Mouse (Mus musculus) CH12.LX (cell line): Measurements from ENCODE around the gene Fbxo42. TPM values are rescaled to one million over a fixed set of nuclear protein-coding genes. Genes with fewer than 3 reads are reported as not detected.

Experiments used
- DNase-seq: peaks from one replicate; pipeline ENCODE4 v3.0.0-alpha.2; 2013; ENCODE audit errors: extremely low read depth
- H3K27ac ChIP-seq: 2 replicates; pipeline ENCODE4 v1.5.1; 2012; ENCODE audit warnings: low read depth, mild to moderate bottlenecking, control low read depth, moderate library complexity; ENCODE audit not compliant: insufficient read depth
- H3K27me3 ChIP-seq: replicated peaks from 2 replicates; pipeline ENCODE3; 2012; ENCODE audit warnings: inconsistent platforms
- H3K36me3 ChIP-seq, 2 experiments: replicated peaks in 1 of 2; 2 replicates each; pipeline versions ENCODE3 to v1.6.1; 2012; ENCODE audit warnings: inconsistent platforms in 1 of 2, low read length in 1 of 2, mild to moderate bottlenecking in 1 of 2, mixed read lengths in 1 of 2, moderate library complexity in 1 of 2; ENCODE audit not compliant: control insufficient read depth in 1 of 2, insufficient read depth in 1 of 2
- H3K4me1 ChIP-seq, 2 experiments: 2 replicates each; pipeline ENCODE4 v1.6.1; 2012; ENCODE audit warnings: inconsistent platforms in 1 of 2, moderate library complexity in 1 of 2; ENCODE audit not compliant: insufficient read depth in 2 of 2, control insufficient read depth in 1 of 2
- H3K4me2 ChIP-seq: 2 replicates; pipeline ENCODE4 v1.6.1; 2012; ENCODE audit warnings: low read depth, mild to moderate bottlenecking, control low read depth; ENCODE audit not compliant: poor library complexity, insufficient read depth, severe bottlenecking
- H3K4me3 ChIP-seq, 3 experiments: fragments of 150-350 bp in 1 of 3; sonication (generic) in 1 of 3; replicated peaks in 1 of 3; 2 replicates each; pipeline versions ENCODE3 to v1.5.1; 2011 to 2012; ENCODE audit warnings: low read depth in 2 of 3, low read length in 2 of 3, mild to moderate bottlenecking in 2 of 3, moderate library complexity in 2 of 3, control low read depth in 1 of 3, improper control_type of control experiment in 1 of 3, inconsistent platforms in 1 of 3, mixed read lengths in 1 of 3; ENCODE audit not compliant: poor library complexity in 1 of 3
- H3K79me2 ChIP-seq: replicated peaks from 2 replicates; pipeline ENCODE4 v1.6.1; 2012; ENCODE audit warnings: mild to moderate bottlenecking, moderate library complexity; ENCODE audit not compliant: control insufficient read depth, poor library complexity, insufficient read depth, severe bottlenecking; ENCODE audit errors: extremely low read depth
- H3K9ac ChIP-seq: 2 replicates; pipeline ENCODE4 v1.6.1; 2012; ENCODE audit warnings: low read depth, mild to moderate bottlenecking, control low read depth, moderate library complexity; ENCODE audit not compliant: insufficient read depth
- H3K9me3 ChIP-seq: replicated peaks from 2 replicates; pipeline ENCODE3; 2012; ENCODE audit warnings: low read length, inconsistent platforms, mixed read lengths
- BHLHE40 ChIP-seq: IDR thresholded peaks from 2 replicates; pipeline ENCODE4 v1.6.1; 2011; ENCODE audit warnings: mild to moderate bottlenecking, low read depth, low read length, improper control_type of control experiment
- EP300 ChIP-seq: IDR thresholded peaks from 2 replicates; pipeline ENCODE4 v1.6.1; 2011; ENCODE audit warnings: low read length, improper control_type of control experiment
- ETS1 ChIP-seq: conservative IDR thresholded peaks from 2 replicates; pipeline ENCODE4 v1.6.1; 2012; ENCODE audit warnings: low read depth, mild to moderate bottlenecking, inconsistent platforms, low read length, improper control_type of control experiment, moderate library complexity
- GABPA ChIP-seq: IDR thresholded peaks from 2 replicates; pipeline ENCODE4 v1.6.1; 2012; ENCODE audit warnings: low read depth, low read length, improper control_type of control experiment, inconsistent platforms; ENCODE audit not compliant: insufficient replicate concordance
- KAT2A ChIP-seq: IDR thresholded peaks from 2 replicates; pipeline ENCODE4 v1.6.1; 2012; ENCODE audit warnings: low read length, improper control_type of control experiment, inconsistent platforms; ENCODE audit not compliant: insufficient replicate concordance
- MAX ChIP-seq: IDR thresholded peaks from 2 replicates; pipeline ENCODE4 v1.6.1; 2011; ENCODE audit warnings: low read length, improper control_type of control experiment
- MEF2A ChIP-seq: IDR thresholded peaks from 2 replicates; pipeline ENCODE4 v1.6.1; 2014; ENCODE audit warnings: low read depth, mild to moderate bottlenecking, inconsistent platforms, low read length, improper control_type of control experiment, borderline replicate concordance
- NELFE ChIP-seq: IDR thresholded peaks from 2 replicates; pipeline ENCODE4 v1.6.1; 2011; ENCODE audit warnings: low read depth, low read length, improper control_type of control experiment
- PAX5 ChIP-seq: IDR thresholded peaks from 2 replicates; pipeline ENCODE4 v1.6.1; 2012; ENCODE audit warnings: low read length, inconsistent platforms, mixed read lengths
- RAD21 ChIP-seq: IDR thresholded peaks from 2 replicates; pipeline ENCODE4 v1.6.1; 2011; ENCODE audit warnings: low read depth, mild to moderate bottlenecking, low read length, improper control_type of control experiment, moderate library complexity
- SIN3A ChIP-seq: IDR thresholded peaks from 2 replicates; pipeline ENCODE4 v1.6.1; 2012; ENCODE audit warnings: low read length, improper control_type of control experiment, inconsistent platforms
- TBP ChIP-seq: conservative IDR thresholded peaks from 2 replicates; pipeline ENCODE4 v1.6.1; 2011; ENCODE audit warnings: low read depth, low read length, improper control_type of control experiment
- UBTF ChIP-seq: IDR thresholded peaks from 2 replicates; pipeline ENCODE4 v1.6.1; 2012; ENCODE audit warnings: low read depth, mild to moderate bottlenecking, inconsistent platforms, low read length, improper control_type of control experiment, moderate library complexity
- USF1 ChIP-seq: IDR thresholded peaks from 2 replicates; pipeline ENCODE4 v1.6.1; 2014; ENCODE audit warnings: low read depth, mild to moderate bottlenecking, inconsistent platforms, low read length, improper control_type of control experiment
- USF2 ChIP-seq: conservative IDR thresholded peaks from 2 replicates; pipeline ENCODE4 v1.6.1; 2011; ENCODE audit warnings: low read depth, low read length, improper control_type of control experiment
- ZKSCAN1 ChIP-seq: IDR thresholded peaks from 2 replicates; pipeline ENCODE4 v1.6.1; 2012; ENCODE audit warnings: low read depth, inconsistent platforms, low read length, improper control_type of control experiment, borderline replicate concordance
- dilution Hi-C: fragments of 300-500 bp; cut with MboI; formaldehyde crosslinking; loops from 2 replicates; pipeline ENCODE4 v1.14.3; 2020; ENCODE audit warnings: low sequenced_read_pairs; ENCODE audit not compliant: extremely low pct_unique_long_range_greater_than_20kb, extremely low pct_ligation_motif_present
- in situ Hi-C: fragments of 300-500 bp; cut with MboI; formaldehyde crosslinking; loops from 3 replicates; pipeline ENCODE4 v1.14.3; 2019; ENCODE audit warnings: low sequenced_read_pairs, low pct_ligation_motif_present, low pct_unique_long_range_greater_than_20kb, mixed read lengths
- polyA plus RNA-seq: library from polyadenylated mRNA; unstranded; fragments of >175 nt; gene quantifications from 2 replicates; pipeline ENCODE4 v1.2.1, GENCODE M21; 2012; ENCODE audit warnings: low read depth; ENCODE audit not compliant: insufficient read length
- total RNA-seq, 2 experiments: library from RNA; depleted of rRNA; stranded (reverse); fragments of 300-350 nt in 1 of 2; fragments of >200 nt in 1 of 2; gene quantifications; 2 replicates each; pipeline ENCODE4 v1.2.3; 2012 to 2014

Gene Fbxo42
- total and polyA plus RNA-seq, 3 experiments: 9.8 to 16.5 (median 14.4) TPM

DNA sequence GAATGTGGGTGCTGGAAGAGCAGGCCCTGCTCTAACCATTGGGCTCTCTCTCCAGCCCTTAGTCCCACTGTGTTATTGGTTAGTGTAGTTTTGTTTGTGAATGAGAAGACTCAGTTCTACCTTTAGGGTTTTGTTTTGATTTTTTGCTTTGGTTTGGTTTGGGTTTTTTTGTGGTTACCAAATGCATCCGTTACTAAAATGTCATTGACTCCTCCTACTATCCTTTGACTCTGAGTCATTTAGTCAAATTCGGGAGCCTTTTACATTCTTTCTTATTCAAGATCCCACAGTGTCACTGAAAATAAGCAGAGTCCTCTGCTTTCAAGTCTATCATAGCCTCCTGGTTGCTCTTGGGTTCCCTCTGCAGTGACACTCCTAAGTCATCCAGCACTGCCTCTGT lies 36.2 kb downstream of the Fbxo42 start:
- in situ Hi-C loops: no loop called here
- no peak overlapping the region for H3K4me3 ChIP-seq
- H3K4me1 ChIP-seq: peaks cover 0 to 17% of the 10 kb centered on the region in 2 experiments; a peak in 2 of 4 replicates
- H3K4me2 ChIP-seq: no peak overlapping the region
- H3K9me3 ChIP-seq: no peaks in the 10 kb centered on the region
- H3K36me3 ChIP-seq: peaks cover 38 to 88% of the 10 kb centered on the region in 2 experiments
- no peak overlapping the region for H3K27ac ChIP-seq
- H3K9ac ChIP-seq: no peak overlapping the region
- H3K79me2 ChIP-seq: no peaks in the 10 kb centered on the region; the same call in 1 of the 2 replicates
- DNase-seq: peak; percentile 7
- no peaks in the 10 kb centered on the region for H3K27me3 ChIP-seq
- TF ChIP-seq PAX5 (no peak), NELFE (no peak), ETS1 (no peak)
- TF ChIP-seq, all 38 proteins: peak for 0
- dilution Hi-C loops: no loop called here

DNA sequence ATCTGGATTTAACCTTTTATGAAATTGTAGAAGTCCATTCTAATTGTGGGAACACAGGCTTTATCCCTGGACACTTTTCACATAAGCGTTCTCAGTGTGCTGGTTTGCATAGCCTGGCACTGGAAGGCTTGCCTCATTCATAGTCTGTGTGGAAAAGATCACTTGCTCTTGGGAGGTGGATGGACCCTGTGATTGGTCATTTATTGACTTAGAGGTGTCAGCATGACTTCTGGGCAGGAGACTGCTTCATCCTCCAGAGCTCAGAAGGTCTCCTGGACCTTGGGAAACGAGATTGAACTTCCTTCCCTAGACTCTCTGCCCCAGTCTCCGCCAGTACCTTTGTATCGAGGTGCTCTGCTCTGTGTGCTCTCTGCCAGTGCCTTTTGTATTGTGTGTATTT lies 36.7 kb downstream of the Fbxo42 start:
- H3K9ac ChIP-seq: no peak overlapping the region
- H3K4me2 ChIP-seq: no peak overlapping the region
- in situ Hi-C loops: no loop called here
- no peaks in the 10 kb centered on the region; the same call in 1 of the 2 replicates for H3K79me2 ChIP-seq
- no peak for TF ChIP-seq TBP
- TF ChIP-seq USF2: no peak
- TF ChIP-seq RAD21: no peak
- no peak for TF ChIP-seq BHLHE40
- no peak for TF ChIP-seq NELFE
- TF ChIP-seq MEF2A: no peak
- TF ChIP-seq MAX: no peak
- no peak for TF ChIP-seq ZKSCAN1
- TF ChIP-seq SIN3A: no peak
- TF ChIP-seq UBTF: no peak
- TF ChIP-seq ETS1: no peak
- no peak for TF ChIP-seq EP300
- TF ChIP-seq GABPA: no peak
- TF ChIP-seq USF1: no peak
- no peak for TF ChIP-seq KAT2A
- H3K36me3 ChIP-seq: peaks cover 35 to 85% of the 10 kb centered on the region in 2 experiments
- H3K4me3 ChIP-seq: no peak overlapping the region
- peaks cover 0 to 17% of the 10 kb centered on the region in 2 experiments; a peak in 2 of 4 replicates for H3K4me1 ChIP-seq
- H3K27me3 ChIP-seq: no peaks in the 10 kb centered on the region
- no peak for DNase-seq
- H3K27ac ChIP-seq: no peak overlapping the region
- dilution Hi-C loops: no loop called here
- no peaks in the 10 kb centered on the region for H3K9me3 ChIP-seq
